Mouse (Mus musculus): ENCODE results near the gene Disp1.

The Disp1 gene

DNA sequence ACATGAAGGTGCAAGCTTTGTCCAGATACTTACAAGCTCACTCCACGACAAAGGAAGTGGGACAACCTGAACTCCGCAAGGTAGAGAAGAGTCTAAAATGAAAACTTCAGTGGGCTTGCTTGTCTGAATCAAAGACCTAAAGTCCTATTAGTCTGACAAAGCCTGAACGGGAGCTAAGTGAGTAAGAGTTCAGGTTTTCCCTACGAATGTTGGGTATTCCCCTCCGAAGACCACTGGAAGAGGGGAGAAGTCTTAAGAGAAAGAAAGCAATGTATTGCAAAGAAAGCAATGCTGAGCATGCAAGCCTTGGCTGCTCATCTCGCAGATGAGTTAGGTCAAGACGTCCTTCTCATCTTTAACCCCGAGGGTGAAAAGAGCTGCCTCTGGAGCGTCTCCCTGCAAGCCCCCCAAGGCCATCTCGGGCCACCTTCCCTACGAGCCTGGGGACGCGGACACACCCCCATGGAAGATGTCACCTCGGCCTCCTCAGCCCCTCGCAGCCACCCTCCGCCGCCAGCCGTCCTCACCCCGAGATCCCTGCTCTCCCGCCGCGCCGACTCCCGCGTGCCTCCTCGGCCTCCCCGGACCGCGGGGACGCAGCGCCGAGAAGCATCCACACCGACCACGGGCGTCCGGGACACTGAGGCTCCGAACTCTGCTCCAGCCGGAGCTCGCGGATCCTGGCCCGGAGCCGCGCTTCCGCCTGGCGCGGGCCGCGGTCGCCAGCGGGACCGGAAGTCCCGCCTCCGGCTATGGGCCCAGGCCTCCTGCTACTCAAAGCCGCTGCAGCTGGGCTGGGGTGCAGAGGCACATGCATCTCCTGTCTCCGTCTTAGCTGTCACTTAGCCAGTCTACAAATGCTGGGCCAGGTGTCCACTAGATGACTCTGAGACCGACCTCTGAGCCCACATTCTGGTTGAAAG lies at the start of gene Disp1:
Disp1 (minus strand) TSS at position 727 of the 923 bp plus-strand sequence.
- DNase-seq (ENCODE audit: inconsistent ontology term) = peak; percentile 62

DNA sequence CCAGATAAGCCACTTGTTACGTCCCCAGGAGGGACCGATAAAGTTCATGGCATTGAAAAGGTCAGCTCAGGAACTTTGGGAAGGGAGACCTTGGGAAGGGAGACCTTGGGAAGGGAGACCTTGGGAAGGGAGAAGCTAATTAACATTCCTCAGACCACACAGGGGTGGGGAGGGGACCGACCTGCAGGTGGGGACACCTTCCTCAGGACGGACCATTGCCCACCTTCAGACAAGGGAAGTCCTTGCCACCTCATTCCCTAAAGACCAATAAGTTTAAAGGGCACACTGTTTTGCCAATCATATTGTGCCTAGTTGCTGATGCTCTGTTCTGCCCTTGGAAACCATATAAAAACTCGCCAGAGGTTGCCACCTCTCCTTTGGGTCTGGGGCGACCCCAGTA lies 46.3 kb upstream of the Disp1 start:
- no peak for DNase-seq (ENCODE audit: inconsistent ontology term)

DNA sequence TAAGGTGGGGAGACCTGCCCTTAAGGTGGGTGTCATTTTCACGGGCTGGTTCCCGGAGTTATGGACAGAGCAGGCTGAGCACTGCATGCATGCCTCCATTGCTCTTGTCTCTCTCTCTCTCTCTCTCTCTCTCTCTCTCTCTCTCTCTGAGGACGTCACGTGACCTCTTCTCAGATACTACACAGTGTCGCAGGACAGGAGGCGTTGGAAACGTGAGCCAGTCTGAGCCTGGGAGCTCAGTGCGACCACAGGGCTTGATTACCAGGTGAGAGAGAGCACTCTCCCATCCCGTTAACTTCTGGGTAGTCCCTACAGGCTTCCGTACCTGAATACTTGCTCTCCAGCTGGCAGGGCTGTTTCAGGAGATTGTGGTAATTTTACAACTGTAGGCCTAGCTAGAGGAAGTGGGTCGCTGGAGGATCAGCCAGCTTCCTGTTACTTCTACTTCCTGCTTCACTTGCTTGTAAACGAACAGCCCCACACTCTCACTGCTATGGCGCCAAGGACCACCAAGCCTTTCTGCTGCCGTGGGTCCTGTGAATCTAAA lies 44.7 kb upstream of the Disp1 start:
- no peak for DNase-seq (ENCODE audit: inconsistent ontology term)

DNA sequence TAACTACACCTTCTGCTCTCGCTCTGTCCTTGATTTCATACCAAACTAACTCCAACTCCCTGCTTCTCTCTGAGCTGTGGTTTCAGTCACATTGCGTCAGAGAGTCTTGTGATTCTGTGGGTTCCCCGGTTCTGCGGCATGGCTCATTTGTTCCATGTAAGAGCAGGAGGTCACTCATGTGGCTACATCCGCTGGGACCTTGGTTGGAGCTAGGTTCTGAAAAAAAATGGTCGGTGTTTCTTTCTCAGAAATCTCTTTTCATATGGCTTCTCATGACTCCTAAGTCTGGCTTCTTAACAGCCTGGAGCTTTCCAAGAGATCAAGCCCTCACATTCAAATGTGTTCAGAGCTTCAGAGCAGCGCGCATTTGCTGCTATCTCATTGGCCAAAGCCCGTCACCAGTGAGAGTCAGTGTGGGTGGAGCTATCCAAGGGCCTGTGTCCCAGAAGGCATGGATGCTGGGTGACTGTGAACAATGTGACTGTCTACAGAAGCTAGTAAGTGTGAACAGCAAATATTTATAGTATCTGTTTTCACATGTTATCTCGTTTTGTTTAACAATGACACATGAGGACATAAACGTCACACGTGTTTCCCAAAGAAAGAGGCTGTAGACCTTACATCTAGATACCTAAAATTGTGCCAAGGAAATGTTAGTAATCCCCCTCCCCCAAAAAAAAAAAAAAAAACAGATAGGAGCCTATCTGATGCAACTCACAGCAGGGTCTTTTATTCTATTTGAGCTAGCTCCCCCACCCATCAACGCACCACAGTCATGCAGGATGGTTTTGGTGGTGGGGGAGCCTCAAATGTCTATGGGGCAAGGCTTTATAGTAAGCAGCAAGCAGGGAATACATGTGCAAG lies 43.1 kb upstream of the Disp1 start:
- no peak for DNase-seq (ENCODE audit: inconsistent ontology term)

DNA sequence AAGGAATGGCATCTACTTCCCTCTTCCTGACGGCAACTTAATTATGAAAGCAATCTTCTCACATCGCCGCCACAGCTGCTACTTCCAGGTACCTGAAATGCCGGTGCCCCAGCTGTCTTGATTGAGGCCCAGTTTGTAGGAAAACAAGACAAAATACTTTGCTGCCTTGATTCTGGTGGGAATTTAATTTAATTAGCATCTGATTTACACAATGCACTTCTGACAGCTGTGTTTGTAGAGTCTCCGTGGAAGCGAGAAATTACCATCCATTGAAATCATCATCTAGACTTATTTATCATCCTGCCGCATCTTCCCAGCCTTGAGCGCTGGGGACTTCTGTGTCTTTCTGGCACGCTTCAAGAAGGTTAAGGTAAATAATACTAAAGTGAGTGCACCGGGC lies 31.3 kb upstream of the Disp1 start:
- DNase-seq (ENCODE audit: inconsistent ontology term) = no peak

DNA sequence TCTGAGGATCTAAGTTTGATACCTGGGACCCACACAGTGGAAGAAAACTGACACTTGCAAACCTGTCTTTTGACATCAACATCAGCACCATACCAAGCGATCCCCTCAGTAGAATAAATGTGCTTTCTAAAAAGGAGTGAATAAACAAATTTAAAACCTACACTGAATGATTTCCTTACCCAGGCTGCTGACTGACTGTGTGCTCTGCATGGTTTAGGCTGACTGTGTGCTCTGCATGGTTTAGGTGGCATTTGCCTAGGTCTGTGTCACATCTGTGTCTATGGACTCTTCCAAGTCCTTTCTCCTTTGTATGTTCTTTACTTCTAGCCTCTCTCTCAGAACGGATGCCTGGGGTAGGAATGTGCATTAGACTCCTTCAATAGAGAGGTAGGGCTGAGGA lies 30.5 kb upstream of the Disp1 start:
- no peak for DNase-seq (ENCODE audit: inconsistent ontology term)

DNA sequence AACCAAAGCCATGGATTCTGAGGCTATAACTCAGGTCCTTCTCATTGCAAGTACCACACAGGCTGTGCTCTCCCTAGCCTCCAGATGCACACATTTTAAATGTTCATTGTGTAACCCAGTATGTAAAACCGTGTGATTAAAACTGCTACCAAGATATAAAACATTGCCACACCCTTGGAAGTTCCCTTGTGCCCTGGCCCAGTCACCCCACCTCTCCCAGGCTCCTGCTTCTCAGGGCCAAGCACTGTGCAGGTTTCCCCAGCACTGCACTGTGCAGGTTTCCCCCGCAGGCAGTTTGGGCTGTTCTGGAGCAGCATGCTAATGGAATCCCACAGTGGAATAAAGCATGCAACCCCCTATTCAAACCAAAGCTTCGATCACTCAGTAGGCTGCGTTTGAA lies 29.3 kb upstream of the Disp1 start:
- DNase-seq (ENCODE audit: inconsistent ontology term) = no peak

DNA sequence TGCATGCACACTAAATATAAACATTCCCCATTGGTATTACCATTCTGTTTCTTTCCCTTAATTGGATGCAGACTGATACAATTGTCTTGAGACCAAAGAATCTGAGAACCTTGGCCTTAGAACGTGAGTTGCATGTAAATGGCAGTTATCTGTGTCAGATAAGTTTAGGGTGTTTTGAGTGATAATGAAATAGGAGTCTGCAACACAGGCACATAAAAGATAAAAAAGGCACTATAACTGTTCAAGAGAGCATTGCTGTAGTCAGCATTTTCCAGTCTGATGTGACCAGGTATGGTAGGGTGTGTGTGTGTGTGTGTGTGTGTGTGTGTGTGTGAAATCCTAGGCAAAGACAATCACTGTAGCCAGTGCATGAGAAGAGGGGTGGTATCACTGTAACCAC lies 26.8 kb upstream of the Disp1 start:
- no peak for DNase-seq (ENCODE audit: inconsistent ontology term)

DNA sequence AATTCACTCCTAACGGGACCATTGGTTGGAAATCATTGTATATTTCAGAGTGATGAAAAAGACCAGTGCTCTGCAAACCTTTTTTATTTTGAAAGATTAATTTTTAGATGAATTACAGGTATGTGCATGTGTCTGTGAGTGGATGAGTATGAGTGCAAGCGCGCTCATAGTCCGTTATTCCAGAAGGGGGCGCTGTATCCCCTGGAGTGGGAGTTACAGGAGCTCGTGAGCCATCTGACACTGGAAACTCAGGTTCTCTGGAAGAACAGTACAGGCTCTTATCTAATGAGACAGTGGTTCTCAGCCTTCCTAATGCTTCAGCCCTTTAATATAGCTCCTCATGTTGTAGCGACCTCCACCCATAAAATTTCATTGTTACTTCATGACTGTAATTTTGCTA lies 22.0 kb upstream of the Disp1 start:
- no peak for DNase-seq (ENCODE audit: inconsistent ontology term)

DNA sequence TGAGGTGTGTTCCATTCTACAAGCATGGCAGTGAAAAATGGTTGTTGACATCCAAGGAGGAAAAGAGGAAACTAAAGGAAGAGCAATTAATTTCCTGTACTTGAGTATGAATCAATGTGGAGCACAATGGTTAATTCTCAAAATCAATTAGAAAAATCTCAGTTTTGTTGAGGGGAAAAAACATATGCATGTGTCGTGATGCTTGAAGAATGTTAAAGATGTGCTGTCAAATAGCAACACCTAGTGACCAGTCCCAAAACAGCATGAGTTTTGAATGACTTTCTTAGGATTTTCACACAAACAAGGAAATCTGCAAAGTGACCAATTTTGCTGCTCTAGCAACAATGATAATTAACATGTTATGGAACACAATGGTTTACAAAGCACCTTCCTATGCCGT lies 16.6 kb upstream of the Disp1 start:
- DNase-seq (ENCODE audit: inconsistent ontology term) = peak; percentile 30

DNA sequence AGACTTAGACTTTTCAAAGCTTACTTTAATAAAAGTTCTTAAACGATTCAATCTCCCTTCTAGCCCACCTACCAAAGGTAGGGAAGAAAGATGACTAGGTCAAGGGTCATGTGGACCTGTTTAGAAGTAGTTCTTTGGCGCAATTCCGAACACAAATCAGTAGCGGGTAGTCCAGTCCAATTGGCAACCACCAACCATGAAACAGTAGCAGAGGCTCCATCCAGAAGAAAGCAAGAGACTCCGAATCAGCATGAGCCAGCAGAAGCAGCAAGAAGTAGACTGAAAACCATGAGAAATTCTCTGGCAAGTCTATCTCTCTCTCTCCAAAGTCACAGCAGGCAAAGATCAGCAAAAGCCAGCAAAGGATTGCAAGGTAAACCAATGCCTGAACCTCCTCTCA lies 15.1 kb upstream of the Disp1 start:
- no peak for DNase-seq (ENCODE audit: inconsistent ontology term)

DNA sequence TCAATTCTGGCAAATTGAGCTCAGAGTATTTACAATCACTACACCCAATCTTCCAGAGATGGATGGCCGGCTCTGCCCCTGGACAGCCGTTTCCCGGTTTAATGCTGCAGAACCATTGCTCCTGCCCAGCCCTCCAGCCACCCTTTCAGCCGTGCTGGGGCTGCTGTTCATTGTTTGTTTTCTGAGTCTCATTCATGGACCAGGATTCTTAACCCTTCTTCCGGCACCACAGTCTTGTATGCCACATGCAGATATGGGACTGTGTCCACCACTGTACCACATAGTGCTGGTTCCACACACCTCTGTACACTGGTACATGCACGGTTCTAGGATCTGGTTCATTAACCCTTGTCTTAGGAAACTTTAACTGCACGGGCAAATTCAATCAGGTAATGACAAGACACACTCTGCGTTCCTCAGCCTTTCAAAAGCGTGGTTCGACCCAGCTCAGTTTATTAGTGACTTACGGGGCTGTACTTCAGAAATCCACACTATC lies 12.4 kb upstream of the Disp1 start:
- no peak for DNase-seq (ENCODE audit: inconsistent ontology term)

DNA sequence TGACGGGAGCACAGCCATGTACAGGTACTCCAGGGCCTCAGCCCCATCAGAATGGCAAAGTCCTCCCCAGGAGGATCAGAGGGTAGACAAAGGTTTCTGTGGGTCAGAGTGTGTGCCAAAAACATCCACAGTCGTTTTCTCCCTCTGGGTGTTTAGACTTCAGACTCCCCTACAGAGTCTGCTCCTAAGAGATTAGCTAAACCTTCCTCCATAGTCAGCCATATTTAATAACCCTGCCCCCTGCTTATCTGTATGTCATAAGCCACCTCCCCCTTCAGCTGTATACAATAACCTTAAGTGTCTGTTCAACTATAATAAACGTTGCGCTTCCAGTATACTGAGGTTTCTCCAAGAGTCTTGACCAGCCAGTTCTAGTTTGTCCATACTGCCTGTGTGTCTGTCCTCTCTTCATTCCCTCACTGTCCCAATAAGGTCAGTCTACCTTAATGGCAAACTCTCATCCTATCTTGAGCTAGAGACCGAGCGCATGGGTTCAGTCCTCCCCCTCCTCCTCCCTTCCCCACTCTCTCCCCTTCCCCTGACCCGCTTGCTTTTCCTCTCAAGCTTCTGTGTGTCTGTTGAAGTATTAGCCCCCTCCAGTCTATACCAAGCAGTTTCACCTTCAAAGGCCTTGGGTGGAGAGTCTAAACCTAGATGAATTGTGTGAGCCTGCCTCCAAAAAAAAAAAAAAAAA lies 11.8 kb upstream of the Disp1 start:
- DNase-seq (ENCODE audit: inconsistent ontology term) = no peak

DNA sequence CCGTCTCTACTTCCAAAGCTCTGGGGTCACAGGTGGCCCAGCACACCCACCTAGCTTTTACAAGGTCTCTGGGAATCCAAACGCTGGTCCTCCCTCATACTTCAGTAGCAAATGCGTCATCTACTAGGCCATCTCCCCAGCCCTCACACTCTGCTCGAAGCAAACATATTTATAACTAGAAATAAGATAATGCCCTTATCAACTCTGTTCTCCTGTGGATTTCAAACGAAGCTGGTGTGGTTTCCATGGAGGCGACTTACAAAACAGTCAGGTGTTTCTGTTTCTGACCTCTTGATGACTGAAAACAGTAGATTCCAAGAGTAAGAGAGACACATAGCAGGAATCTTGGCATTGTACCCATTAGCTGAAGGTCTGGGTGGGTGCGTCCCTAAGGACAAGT lies 6.1 kb upstream of the Disp1 start:
- peak; percentile 22 for DNase-seq (ENCODE audit: inconsistent ontology term)

DNA sequence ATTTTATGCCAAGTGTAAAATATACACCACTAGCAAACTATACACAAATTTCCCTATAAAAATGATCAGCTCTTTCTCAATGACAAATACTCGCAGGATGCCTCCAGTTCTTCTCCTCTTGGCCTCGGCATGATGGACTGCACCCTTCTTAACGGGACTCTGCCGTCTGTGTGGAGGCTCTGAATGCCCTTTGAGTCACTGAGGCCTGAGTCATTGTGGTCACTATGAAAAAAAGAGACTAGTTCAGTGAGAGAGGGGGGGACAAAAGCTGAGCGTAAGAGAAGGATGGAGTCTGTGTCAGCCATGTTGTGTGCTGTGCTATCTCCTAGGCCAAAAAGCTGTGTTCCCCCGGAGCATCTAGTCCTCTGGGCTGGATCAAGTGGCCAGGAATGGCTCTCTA lies 2.3 kb downstream of the Disp1 start:
- peak; percentile 56 for DNase-seq (ENCODE audit: inconsistent ontology term)

DNA sequence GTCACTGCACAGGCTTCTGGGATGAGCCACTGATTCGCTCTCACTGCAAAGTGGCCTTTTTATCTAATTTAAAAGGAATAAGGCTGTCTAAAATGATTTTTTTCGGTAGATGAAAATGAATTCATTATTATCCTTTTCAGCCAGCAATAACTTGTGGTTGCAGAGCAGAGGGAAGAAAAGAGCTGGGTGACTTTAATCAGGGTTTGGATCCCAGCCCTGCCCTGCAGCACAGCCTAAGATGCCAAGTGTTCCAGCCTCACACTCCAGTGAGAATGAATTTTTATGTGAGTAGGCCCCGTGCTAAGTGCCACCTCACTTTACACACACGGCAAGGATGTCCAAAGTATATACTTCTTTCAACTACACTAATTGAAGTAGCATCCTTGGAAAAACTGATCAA lies 4.6 kb downstream of the Disp1 start:
- peak; percentile 77 for DNase-seq (ENCODE audit: inconsistent ontology term)

DNA sequence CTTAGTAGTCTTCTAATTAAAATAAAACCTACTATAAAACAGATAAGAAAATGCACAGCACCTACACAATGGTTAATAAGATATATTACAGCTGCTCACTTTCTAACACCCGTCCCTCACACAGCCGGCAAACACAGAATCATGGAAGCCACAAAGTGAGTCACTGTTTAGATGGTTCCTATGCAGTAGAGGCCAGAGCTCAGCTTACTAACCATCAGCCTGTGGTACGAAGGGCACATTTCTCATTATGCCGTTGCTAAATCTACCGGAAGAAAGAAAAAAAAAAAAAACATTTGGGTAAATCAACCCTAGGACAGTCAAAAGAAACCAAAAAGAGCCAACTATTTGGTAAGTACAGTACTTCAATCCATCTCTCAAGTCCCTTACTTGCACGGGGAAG lies 5.6 kb downstream of the Disp1 start:
- DNase-seq (ENCODE audit: inconsistent ontology term) = no peak

DNA sequence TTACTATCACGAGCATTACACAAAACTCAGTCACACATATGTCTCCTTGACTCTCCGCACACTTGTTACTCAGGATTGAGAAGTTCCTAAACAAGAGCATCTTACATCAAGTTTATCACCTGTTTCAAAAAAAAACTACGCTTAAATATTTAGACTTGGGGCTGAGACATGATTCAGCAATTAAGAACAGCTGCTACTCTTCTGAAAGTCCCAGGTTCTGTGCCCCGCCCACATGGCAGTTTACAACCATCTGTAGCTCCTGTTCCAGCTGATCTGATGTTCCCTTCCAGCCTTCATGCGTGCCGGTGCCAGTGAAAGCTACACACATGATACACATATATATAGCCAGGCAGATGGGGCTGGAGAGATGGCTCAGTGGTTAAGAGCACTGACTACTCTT lies 7.5 kb downstream of the Disp1 start:
- no peak for DNase-seq (ENCODE audit: inconsistent ontology term)

DNA sequence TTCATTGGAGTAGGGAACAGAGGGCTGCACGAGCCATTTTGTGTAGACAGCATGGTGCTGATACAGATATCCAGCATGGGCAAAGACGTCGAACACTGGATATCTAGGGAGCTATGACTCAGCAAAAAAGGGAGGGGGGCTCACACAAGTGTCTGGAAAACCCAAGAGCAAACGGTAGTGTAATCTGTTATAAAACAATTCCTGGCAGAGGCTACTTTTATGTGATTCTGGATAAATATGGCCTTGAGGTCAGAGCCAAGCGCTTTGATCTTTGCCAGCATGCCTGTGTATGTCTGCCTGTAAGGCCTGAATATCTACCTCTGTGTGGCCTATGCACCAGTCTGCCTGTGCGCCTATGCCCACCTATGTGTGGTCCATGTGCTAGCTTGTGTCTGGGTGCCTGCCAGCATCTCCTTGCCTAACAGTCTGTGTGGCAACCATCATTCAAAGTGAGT lies 8.5 kb downstream of the Disp1 start:
- no peak for DNase-seq (ENCODE audit: inconsistent ontology term)

DNA sequence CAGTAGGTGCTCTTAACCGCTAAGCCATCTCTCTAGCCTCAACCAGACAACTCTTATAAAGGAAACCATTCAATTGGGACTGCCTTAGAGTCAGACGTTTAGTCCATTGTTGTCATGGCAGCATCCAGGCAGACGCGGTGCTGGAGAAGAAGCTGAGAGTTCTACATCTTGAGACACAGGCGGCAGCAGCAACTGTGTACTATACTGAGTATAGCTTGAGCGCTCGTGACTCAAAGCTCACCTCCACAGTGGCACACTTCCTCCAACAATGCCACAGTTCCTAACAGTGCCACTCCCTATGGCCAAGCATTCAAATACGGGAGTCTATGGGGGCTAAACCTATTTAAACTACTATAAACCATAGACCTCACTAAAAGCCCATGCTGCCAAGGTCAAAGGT lies 11.2 kb downstream of the Disp1 start:
- no peak for DNase-seq (ENCODE audit: inconsistent ontology term)

DNA sequence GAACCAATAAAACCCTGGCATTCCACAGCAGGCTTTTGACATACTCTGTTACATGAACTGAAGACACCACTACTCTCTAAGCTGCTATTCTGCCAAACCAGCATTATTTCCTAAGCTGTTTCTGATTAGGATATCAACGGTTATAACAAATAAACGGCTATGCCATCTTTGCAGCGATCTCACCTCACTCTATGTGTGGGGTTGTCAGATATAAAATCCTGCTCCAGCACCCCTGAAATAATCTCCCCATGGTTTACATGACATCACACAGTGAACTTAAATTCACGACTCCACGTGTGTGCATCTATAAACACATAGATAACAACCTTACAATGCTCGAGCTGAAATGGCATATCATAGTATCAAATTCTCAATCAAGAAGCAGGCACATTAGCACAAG lies 13.7 kb downstream of the Disp1 start:
- DNase-seq (ENCODE audit: inconsistent ontology term) = no peak

DNA sequence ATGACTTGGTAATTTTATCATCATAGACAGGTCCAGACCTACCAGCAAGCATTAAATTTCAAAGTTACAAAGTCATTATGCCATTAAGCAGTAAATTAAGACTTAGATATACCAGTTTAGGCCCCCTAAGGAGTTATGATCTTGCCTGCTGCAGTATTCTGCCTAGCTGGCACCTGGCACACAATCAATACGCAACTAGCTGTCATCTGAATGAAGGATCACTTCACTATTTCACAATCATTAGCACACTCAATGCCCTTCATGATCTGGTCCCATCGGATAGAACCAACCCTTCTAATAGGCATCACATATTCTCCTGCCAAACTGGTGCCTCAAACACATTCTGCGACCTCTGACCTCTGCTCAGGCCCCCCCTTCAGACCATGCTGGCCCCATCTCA lies 14.2 kb downstream of the Disp1 start:
- no peak for DNase-seq (ENCODE audit: inconsistent ontology term)
